Mouse (Mus musculus) retina, postnatal 7 days (tissue): ENCODE results near the gene Pde4d.

Experiments used
- DNase-seq: peaks from one replicate; pipeline ENCODE4 v3.0.0-alpha.2; 2012; ENCODE audit warnings: low read depth, low spot score

Gene Pde4d

GRCm38 (mm10) chr13:109761081-109761480, 1311.3 kb downstream of the Pde4d start:
- no peak for DNase-seq

GRCm38 (mm10) chr13:109774791-109775190, 1325.0 kb downstream of the Pde4d start:
- no peak for DNase-seq

GRCm38 (mm10) chr13:109775197-109775596, 1325.4 kb downstream of the Pde4d start:
- no peak for DNase-seq

- DNase-seq, result peak; percentile 77
Observed at GRCm38 (mm10) chr13:109776116-109776515, 1326.4 kb downstream of the Pde4d start.

- no peak for DNase-seq
Observed at GRCm38 (mm10) chr13:109776995-109777394, 1327.2 kb downstream of the Pde4d start.

GRCm38 (mm10) chr13:109777441-109777840, 1327.7 kb downstream of the Pde4d start:
- DNase-seq, result no peak

- DNase-seq, result no peak
Observed at GRCm38 (mm10) chr13:109778297-109778835, 1328.6 kb downstream of the Pde4d start.

- no peak for DNase-seq
Observed at GRCm38 (mm10) chr13:109781466-109781865, 1331.7 kb downstream of the Pde4d start.

GRCm38 (mm10) chr13:109788604-109789003, 1338.9 kb downstream of the Pde4d start:
- no peak for DNase-seq

- no peak for DNase-seq
Observed at GRCm38 (mm10) chr13:109789151-109789550, 1339.4 kb downstream of the Pde4d start.

GRCm38 (mm10) chr13:109790045-109790715, 1340.4 kb downstream of the Pde4d start:
- DNase-seq, result no peak

- no peak for DNase-seq
Observed at GRCm38 (mm10) chr13:109793918-109794317, 1344.2 kb downstream of the Pde4d start.

GRCm38 (mm10) chr13:109798651-109799050, 1348.9 kb downstream of the Pde4d start:
- DNase-seq, result no peak

- DNase-seq, result no peak
Observed at GRCm38 (mm10) chr13:109802201-109802600, 1352.5 kb downstream of the Pde4d start.

- no peak for DNase-seq
Observed at GRCm38 (mm10) chr13:109806193-109806966, 1356.6 kb downstream of the Pde4d start.

- DNase-seq, result no peak
Observed at GRCm38 (mm10) chr13:109807036-109807435, 1357.3 kb downstream of the Pde4d start.

GRCm38 (mm10) chr13:109807446-109807845, 1357.7 kb downstream of the Pde4d start:
- DNase-seq, result no peak

GRCm38 (mm10) chr13:109808039-109808438, 1358.3 kb downstream of the Pde4d start:
- no peak for DNase-seq

- no peak for DNase-seq
Observed at GRCm38 (mm10) chr13:109808946-109809345, 1359.2 kb downstream of the Pde4d start.

- no peak for DNase-seq
Observed at GRCm38 (mm10) chr13:109809646-109810045, 1359.9 kb downstream of the Pde4d start.

GRCm38 (mm10) chr13:109813924-109814323, 1364.2 kb downstream of the Pde4d start:
- no peak for DNase-seq

GRCm38 (mm10) chr13:109819071-109819470, 1369.3 kb downstream of the Pde4d start:
- DNase-seq, result no peak

GRCm38 (mm10) chr13:109820141-109820540, 1370.4 kb downstream of the Pde4d start:
- no peak for DNase-seq
